Mouse (Mus musculus) adrenal gland, postnatal 36 days (tissue): ENCODE results near the gene Agps. TPM values are rescaled to one million over a fixed set of nuclear protein-coding genes. Genes with fewer than 3 reads are reported as not detected.

Experiments used
- DNase-seq, 2 experiments: peaks; one replicate each; pipeline ENCODE4 v3.0.0; 2021; ENCODE audit warnings: mixed read lengths in 1 of 2
- total RNA-seq, 2 experiments: library from RNA; stranded (reverse); gene quantifications; 2 replicates each; pipeline ENCODE4 v1.2.3; 2021

The Agps gene
- total RNA-seq, 2 experiments from 2014 or later = 41.1 to 44.8 TPM

- DNase-seq = no peak
These were observed 2.9 kb upstream of the Agps start for GRCm38 (mm10) chr2:75828931-75829610.

GRCm38 (mm10) chr2:75830233-75830632, 1.7 kb upstream of the Agps start:
- no peak for DNase-seq

DNA sequence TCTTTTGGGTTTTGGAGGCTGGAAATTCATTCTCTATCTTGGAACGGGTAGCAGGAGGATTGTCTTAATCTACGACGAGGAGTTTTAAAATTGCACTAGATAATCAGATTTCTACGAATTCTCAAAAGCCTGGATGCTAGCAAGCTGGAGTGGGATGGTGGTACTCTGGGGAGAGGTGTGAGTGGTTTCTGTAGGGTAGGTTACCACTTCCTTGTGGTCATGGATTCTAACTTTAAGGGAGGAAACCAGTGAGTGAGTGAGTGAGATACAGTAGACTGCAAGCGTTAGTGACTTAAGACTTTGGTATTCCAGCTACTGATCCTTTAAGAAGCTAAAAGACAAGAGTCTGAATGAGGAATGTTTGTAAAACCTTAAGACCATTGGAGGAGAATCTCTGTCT, 804 bp downstream of the Agps start:
- no peak for DNase-seq

DNA sequence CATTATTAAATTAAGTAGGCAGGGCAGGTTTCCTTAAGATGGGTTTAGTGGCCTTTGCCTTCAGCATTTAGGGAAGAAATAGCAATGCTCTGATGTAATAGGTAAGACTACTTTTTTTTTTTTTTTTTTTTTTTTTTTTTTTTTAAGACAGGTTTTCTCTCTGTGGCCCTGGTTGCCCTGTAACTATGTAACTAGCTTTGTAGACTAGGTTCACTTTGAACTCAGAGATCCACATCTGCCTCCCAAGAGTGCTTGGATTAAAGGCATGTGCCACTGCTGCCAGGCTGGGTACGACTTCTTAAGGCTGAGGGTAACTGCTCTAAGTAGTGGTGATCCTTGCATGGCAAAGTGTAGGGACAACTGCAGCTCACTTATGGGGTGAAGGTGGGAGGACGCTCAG, 2.5 kb downstream of the Agps start:
- DNase-seq = no peak

- no peak for DNase-seq
These were observed 10.3 kb downstream of the Agps start for GRCm38 (mm10) chr2:75842302-75842701.

DNA sequence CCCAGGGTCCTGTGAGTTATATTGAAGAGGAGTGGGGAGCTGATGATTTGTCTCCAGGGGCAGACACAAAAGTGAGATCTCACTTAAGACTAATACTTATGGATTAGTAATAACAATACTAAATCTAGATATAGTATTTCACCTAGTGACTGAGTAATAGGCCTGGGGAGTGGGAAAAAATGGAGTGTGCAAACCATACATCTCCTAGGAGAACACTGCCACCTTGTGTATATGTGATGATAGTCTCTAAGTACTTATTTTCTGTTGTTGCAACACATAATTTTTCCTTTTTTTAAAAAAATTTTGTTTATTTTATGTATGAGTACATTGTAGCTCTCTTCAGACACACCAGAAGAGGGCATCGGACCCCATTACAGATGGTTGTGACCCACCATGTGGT, 15.7 kb downstream of the Agps start:
- DNase-seq = no peak

- DNase-seq = no peak
These were observed 20.5 kb downstream of the Agps start for GRCm38 (mm10) chr2:75852483-75852882.

DNA sequence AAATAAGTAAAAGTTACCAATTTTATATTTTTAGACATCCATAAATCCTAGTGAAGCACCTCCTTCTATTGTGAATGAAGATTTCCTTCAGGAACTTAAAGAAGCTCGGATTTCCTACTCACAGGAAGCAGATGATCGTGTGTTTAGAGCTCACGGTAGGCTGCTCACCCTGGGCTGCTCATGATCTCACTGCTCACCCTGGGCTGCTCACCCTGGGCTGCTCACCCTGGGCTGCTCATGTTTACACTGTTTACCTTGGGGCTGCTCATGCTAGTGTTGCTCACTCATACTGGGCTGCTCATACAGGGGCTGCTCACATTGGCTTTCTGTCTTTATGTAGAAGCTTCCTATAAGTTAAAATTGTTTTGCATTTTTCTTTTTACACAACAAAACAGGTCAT, 22.2 kb downstream of the Agps start:
- DNase-seq = no peak

- peak in 1 of 2 experiments; percentile 19 for DNase-seq
These were observed 29.1 kb downstream of the Agps start for GRCm38 (mm10) chr2:75861115-75861514.

GRCm38 (mm10) chr2:75869604-75870003, 37.6 kb downstream of the Agps start:
- DNase-seq = no peak

GRCm38 (mm10) chr2:75874008-75874559, 42.1 kb downstream of the Agps start:
- DNase-seq = no peak

GRCm38 (mm10) chr2:75879791-75880190, 47.8 kb downstream of the Agps start:
- peak in 1 of 2 experiments; percentile 31 for DNase-seq

GRCm38 (mm10) chr2:75883543-75883942, 51.6 kb downstream of the Agps start:
- DNase-seq = peak; percentile 74 to 87

GRCm38 (mm10) chr2:75891981-75892380, 60.0 kb downstream of the Agps start:
- peak in 1 of 2 experiments; percentile 16 for DNase-seq

DNA sequence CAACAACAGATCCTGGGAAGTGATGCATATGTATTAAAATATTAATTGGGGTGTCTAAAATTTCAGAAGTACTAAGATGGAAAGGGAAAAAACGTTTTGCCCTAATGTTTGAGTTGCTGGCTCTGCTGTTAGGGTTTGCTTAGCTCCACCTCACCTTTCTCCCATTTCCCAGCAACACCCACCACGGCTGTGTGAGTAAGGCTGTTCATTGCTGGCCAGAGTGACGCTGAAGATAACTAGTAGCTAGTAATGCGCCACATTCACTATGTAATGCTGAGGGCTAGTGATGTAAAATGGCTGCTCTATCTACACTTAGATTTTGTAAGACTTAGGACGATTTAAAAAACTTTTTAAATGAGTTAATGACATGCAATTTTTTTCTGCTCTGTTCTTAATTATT, 63.7 kb downstream of the Agps start:
- DNase-seq = no peak

DNA sequence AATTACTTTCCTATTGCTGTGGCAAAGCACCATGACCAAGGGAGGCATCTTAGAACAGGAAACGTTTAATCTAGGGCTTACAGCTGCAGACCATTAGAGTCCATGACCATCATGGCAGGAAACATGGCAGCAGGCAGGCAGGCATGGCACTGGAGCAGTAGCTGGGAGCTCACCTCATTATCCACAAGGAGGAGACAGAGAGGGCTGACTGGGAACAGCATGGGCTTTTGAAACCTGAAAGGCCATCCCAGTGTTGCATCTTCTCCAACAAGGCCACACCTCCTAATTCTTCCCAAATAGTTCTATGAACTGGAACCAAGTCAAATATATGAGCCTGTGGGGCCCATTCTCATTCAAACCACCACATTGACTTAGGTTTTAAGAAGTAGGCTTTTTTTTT, 68.3 kb downstream of the Agps start:
- DNase-seq = no peak

GRCm38 (mm10) chr2:75901869-75902268, 69.9 kb downstream of the Agps start:
- DNase-seq = no peak

- DNase-seq = no peak
These were observed 75.2 kb downstream of the Agps start for GRCm38 (mm10) chr2:75907142-75907541.

DNA sequence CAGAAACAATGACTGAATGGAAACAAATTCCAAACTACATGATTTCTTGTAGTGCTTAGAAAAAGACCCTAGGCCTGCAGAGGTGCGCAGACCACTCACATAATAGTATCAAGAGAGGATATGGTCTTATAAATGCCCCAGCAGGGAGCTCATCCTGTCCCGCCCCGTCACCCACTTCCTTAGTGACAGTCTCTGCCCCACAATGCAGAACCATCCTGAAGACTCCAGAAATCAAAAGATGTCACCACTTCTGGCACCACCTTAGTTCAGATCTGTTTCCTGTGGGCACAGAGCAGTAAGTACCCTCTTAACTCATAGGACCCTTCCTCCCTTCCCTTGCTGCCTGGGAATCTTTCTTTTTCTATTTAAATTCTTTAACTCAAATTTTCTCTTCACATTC, 83.1 kb downstream of the Agps start:
- DNase-seq = no peak

GRCm38 (mm10) chr2:75923807-75924340, 91.9 kb downstream of the Agps start:
- DNase-seq = no peak

DNA sequence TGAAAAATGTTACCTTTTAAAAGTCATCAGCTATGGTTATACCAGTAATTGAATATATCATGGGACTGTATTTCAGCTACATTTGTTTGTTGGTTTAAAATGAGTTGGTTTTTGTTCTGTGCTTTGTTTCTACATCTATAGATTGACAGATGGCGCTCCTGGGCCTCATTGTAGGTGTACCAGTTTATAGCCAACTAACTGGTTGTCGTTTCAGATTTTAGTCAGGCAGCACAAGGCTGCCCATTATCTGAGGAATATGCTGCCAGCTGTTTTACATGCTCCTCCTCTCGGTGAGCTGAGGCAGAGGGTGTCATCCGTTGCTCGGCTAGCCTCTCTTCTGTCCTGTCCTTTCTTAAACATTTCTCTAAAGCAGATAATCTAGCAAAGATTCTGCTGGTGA, 94.1 kb downstream of the Agps start:
- DNase-seq = no peak

DNA sequence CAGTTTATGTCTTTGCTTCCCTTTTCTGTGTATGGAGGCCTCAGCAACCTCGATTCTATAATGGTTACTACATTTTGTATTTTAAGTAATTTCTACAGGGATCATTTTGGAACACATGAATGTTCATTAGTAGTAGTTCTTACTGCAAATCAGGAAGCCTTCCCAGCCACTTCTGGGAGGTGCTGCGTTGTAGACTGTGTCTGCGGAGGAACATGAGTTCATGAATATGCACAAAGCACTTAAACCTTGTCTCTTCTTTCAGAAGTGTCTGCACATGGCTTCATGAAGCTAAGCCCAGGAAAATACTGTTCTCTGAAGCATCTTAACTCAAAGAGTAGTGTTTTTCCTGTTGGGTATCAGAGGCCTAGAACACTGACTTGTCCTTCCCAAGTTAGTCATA, 96.0 kb downstream of the Agps start:
- no peak for DNase-seq

GRCm38 (mm10) chr2:75929141-75929540, 97.2 kb downstream of the Agps start:
- DNase-seq = no peak
